Mouse (Mus musculus): ENCODE measurements around the gene Timeless.
A peak's percentile ranks its signal among the peaks of the same experiment; 100 is the strongest.
"Not testable (repeated sequence)": the region's sequence is repeated elsewhere in the genome, so short reads cannot be mapped to it uniquely, and the experiment has no call there.

Gene Timeless

GRCm38 (mm10) chr10:128255925-128256324, 24.1 kb downstream of the Timeless start:
- DNase-seq (ENCODE audit: low read depth, low spot score) = no peak

- no peak for DNase-seq (ENCODE audit: low read depth, low spot score)
Measured at GRCm38 (mm10) chr10:128256328-128256727, 24.5 kb downstream of the Timeless start.

- DNase-seq (ENCODE audit: low read depth, low spot score) = no peak
Measured at GRCm38 (mm10) chr10:128258953-128259352, 27.1 kb downstream of the Timeless start.

DNA sequence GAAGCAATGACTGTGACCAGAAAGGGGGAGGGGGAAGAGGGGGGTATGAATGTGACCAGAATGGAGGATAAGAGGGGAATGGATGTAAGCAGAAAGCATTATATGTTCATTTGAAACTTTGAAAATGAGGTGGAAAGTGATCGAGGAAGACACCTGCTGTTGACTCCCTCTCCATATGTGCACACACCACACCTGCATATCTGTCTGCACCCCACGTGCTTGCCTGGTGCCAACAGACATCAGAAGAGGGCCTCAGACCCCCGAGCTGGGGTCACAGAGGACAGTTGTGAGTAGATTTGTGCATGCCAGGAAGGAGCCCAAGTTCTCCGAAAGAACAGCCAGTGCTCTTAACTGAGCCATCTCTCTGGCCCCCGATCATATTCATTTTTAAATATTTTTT, 28.1 kb downstream of the Timeless start:
- DNase-seq (ENCODE audit: low read depth, low spot score) = no peak

DNA sequence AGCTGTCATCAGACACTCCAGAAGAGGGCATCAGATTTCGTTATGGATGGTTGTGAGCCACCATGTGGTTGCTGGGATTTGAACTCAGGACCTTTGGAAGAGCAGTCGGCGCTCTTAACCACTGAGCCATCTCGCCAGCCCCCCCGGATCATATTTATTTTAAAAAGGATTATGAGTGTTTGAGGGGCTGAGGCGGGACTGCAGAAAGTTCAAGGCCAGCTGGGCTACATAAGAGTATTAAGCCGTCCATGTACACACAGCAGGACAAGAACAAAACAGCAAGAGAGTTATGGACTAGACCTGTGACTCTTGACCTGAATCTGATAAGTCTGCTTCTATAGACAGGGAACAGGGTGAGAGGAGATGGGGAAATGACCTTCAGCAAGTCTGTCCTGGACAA, 28.5 kb downstream of the Timeless start:
- DNase-seq (ENCODE audit: low read depth, low spot score) = not testable (repeated sequence)

- no peak for DNase-seq (ENCODE audit: low read depth, low spot score)
Measured at GRCm38 (mm10) chr10:128262300-128262699, 30.4 kb downstream of the Timeless start.

DNA sequence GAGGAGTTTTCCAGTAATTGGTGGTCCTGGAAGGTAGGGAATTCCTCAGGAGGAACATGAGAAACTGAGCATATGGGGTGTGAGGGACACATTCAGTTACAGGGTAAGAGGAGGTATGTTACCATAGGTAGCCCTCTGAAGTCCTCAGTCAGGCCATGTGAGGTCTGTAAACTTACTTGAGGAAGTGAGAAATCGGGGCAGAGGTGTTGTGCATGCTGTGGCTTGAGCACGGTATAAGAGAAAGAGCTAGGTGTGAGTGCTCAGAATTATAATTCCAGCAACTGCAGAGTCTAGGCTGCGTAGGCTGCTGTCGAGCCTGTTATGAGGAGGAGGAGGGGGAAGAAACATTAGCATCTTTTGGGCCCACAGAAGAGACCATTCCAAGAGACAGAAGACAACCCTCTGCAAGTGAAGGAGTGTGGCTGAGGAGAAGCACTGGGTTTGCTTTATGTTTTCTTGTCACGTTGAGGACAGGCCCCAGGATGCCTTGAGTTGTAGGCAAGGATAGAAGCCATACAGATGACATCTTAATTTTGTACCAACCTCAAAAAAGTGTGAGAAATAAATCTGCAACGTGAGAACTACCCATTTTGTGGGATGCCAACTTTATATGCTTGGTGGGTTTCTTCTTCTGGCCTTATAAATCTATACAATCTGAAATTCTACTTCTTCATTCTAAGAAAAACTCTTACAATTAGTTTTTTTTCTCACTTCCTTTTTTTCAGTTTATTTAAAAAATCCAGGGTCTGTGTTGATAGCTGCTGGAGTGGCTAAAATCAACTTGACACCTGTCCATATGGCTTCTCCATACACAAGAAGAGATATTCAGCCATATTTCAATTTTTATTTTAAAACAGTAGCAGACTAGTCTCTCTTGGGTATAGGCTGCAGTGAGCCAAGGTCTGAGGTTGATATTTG, 31.8 kb downstream of the Timeless start:
- no peak for DNase-seq (ENCODE audit: low read depth, low spot score)

DNA sequence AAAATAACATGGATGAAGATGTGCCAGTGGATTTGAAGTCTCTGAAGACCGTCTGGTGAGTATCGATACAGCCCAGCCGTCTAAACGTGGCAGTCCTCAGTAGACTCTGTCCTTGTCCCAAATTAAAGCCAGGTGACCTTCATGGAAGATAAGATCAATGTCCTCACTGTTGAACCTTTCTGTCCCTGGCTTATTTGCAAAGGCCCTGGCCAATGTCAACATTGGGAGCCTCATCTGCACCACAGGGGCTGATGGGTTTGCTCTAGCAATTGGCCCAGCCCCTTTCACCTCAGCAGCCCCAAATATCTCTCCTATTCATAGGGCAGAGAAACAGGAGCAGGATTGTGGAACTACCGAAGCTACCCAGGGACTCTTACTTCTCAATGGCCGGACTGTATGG, 36.5 kb downstream of the Timeless start, which contains the start of gene Apof:
Gene Apof (plus strand): TSS at position 301 of the 400 bp plus-strand sequence.
- no peak for DNase-seq (ENCODE audit: low read depth, low spot score)

GRCm38 (mm10) chr10:128269206-128269910, 37.5 kb downstream of the Timeless start:
- DNase-seq (ENCODE audit: low read depth, low spot score) = no peak

GRCm38 (mm10) chr10:128270287-128270841, 38.5 kb downstream of the Timeless start, which contains the start of gene Stat2:
Gene Stat2 (plus strand): TSS chr10:128270559.
- DNase-seq (ENCODE audit: low read depth, low spot score) = peak; percentile 92

DNA sequence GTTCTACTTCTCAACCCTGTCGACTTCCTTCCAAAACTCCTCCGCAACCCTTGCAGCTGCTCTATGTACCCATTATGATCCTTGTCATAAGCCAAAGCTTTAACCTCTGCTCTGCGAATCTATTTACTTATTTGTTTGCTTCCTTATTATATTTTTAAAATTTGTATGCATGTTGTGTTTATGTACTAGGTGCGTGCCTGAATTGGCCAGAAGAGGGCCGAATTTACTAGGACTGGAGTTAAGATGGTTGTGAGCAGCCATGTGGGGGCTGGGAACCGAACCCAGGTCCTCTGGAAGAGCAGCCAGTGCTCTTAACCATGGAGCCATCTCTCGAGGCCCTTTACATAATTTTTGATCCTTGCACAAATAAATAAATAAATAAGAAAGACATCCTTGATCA, 39.0 kb downstream of the Timeless start:
- no peak for DNase-seq (ENCODE audit: low read depth, low spot score)

DNA sequence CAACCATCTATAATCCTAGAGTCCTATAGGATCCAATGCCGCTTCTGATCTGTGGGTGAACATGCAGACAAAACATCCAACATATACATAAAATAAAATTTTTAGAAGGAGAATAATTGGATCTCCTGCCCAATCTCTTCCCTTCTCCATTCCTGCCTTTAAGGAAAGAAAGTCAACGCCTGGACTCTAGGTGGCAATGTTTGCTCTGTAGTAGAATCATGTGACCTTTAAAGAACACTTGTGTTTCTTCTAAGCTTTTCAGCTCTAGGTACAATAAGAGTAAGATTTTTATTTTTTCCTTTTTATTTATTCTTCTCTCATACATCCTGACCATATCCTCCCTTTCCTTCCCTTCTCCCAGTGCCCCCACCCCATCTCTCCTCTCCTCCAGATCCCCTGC, 40.0 kb downstream of the Timeless start:
- no peak for DNase-seq (ENCODE audit: low read depth, low spot score)

- DNase-seq (ENCODE audit: low read depth, low spot score) = not testable (repeated sequence)
Measured at GRCm38 (mm10) chr10:128272819-128273439, 41.1 kb downstream of the Timeless start.

GRCm38 (mm10) chr10:128275374-128275773, 43.5 kb downstream of the Timeless start:
- not testable (repeated sequence) for DNase-seq (ENCODE audit: low read depth, low spot score)

DNA sequence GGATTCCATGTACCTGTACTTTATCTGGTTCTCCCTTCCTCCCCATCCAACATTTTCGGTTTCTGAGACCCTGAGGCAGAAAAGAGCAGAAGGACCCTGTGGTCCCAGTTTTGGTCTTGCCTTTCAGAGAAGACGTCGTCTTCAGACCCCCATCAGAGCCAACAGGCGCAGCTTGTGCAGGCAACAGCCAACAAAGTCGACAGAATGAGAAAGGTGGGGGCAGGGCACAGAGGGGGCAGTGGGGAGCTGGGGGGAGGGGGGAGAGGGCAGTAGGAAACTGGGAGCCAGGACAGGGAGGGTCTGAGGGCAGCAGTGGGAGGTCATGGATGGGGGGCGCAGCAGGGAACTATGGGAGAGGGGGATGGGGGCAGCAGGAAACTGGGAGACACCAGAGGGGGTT, 46.3 kb downstream of the Timeless start:
- DNase-seq (ENCODE audit: low read depth, low spot score) = no peak

DNA sequence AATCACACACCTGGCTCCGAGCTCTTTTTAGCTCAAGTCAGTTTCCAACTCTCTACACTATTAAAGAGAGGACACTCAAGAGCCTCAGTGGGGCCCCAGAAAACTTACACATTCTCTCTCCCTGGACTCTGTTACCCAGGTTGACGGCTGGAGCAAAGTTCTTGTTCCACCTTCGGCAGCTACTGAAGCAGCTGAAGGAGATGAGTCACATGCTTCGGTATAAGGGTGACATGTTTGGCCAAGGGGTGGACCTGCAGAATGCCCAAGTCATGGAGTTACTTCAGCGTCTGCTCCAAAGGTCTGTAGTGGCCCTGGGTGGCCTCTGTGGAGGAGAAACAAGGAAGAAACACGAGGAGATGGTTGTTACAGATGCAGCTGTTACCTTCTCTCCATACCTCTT, 49.1 kb downstream of the Timeless start:
- DNase-seq (ENCODE audit: low read depth, low spot score) = no peak

GRCm38 (mm10) chr10:128281682-128282081, 49.8 kb downstream of the Timeless start:
- no peak for DNase-seq (ENCODE audit: low read depth, low spot score)

- no peak for DNase-seq (ENCODE audit: low read depth, low spot score)
Measured at GRCm38 (mm10) chr10:128282886-128283450, 51.1 kb downstream of the Timeless start.

GRCm38 (mm10) chr10:128283604-128284579, 52.0 kb downstream of the Timeless start:
- peak; percentile 14 for DNase-seq (ENCODE audit: low read depth, low spot score)

- DNase-seq (ENCODE audit: low read depth, low spot score) = not testable (repeated sequence)
Measured at GRCm38 (mm10) chr10:128290594-128290993, 58.7 kb downstream of the Timeless start.
